Mouse (Mus musculus) hindlimb bud, embryonic 11.5 days (tissue): ENCODE measurements around the gene Add1.

Source experiments
- DNase-seq: peaks from one replicate; pipeline ENCODE4 v3.0.0-alpha.2; 2012; ENCODE audit warnings: low read depth, low spot score; ENCODE audit errors: extremely low spot score

Add1 gene

DNA sequence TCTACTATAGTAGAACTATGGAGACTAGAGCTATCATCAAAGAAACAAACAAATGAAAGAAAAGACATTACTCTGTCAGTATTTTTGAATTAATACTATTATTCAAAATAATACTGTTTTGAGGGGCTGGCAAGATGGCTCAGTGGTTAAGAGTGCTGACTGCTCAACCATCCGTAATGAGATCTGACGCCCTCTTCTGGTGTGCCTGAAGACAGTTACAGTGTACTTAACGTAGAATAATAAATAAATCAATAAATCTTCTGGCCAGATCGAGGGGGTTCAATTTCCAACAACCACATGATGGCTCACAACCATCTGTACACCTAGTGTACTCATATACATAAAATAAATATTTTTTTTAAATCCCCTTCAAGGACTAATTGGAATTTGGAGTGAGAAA, 88.4 kb downstream of the Add1 start:
- DNase-seq: no peak

DNA sequence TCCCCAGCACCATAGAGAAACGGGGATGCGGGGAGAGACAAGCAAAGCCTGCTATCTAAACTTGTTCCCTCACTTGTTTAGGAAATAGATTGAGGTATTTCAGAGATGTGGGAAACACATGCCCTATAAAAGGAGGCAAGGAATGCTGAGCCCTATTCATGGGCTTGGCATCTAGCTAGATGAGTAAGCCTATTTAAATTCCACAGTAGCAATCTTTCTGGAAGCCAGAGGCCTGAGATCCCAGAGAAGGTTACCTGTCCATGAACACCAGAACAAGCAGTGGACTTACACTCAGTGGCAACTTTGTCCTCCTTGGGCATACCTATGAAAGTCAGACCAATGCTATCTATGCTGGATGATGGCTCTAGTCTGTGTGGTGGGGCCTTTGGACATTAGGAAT, 89.8 kb downstream of the Add1 start:
- no peak for DNase-seq

DNA sequence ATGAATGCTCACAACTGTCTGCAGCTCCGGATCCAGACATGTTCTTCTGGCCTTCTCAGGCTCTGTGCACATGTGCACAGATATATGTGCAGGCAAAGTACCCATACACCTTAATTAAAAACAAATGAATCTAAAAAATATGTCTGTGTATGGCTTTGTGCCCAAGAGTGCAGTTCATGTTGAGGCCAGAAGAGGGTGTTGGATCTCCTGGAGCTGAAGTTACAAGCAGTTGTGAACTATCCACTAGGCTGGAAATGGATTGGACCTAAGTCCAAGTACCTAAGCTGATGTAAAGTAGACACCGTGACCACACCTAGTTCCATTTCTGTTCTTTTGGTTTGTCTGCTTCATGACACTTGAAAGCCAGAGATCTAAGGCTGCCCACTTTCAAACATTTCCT, 96.0 kb downstream of the Add1 start:
- no peak for DNase-seq

DNA sequence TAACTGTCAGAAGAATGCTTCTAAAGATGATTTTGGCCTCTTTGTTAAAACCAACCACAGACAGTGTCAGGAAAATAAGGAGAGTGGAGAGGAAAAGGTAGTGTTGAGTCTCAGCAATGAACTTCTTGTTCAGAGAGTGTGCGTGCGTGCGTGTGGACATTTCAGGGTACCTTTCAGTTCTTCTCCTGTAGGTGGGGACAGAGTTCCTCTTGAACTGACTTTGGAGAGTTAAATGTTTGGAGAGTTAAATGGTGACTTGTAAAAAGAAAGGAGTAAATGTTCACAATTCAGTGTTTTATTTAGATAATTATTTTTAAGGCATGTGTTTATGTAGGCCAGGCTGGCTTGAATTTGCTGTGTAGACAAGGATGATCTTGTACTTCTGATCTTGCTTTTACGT, 96.8 kb downstream of the Add1 start:
- DNase-seq: no peak
